Mouse (Mus musculus) hematopoietic multipotent progenitor cell, adult 10-12 weeks (in vitro differentiated cells): Measurements from ENCODE around the gene Skap1. TPM values are rescaled to one million over a fixed set of nuclear protein-coding genes. Genes with fewer than 3 reads are reported as not detected.

Source experiments
- polyA plus RNA-seq: library from polyadenylated mRNA; stranded (reverse); fragments of >175 nt; gene quantifications from 2 replicates; pipeline ENCODE4 v1.2.3, GENCODE M21; 2012; ENCODE audit warnings: low replicate concordance

Skap1 gene
- 9.5 and 10.6 TPM in 2 replicates for polyA plus RNA-seq

DNA sequence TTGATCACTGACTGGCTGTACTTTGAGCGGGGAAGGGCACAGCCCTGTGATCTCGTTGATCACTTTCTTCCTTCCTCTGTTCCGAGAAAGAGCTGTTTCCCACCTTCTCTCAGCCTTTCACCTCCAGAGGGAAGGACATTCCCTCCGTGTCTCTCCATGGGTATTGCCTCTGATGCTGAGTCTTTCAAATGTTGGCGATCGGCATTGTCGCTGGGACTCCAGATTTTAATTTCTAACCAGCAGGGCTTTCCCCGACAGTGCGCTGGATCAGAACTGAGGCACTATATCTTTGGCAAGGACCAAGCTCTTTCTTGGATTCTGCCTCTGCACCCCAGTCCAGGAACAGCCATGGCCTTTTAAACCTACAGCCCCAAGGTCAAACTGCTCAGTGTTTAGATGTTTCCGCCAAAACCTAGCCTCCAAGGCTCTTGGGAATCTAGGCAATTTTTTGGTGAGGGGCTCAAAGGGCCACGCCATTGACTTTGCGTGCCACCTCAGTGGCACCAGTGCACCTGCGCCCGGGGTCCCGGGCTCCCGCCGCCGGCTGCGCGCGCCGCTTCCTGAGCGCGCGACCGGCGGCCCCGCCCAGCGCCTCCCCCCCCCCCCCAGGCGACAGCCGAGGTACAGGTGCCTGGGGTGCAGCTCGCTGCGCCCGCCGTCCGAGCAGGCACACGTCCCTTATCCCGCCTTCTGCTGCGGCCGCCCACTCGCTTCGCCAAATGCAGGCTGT, at the start of gene Skap1:
TSS of gene Skap1 (plus strand) at position 608 of the 730 bp plus-strand sequence.

DNA sequence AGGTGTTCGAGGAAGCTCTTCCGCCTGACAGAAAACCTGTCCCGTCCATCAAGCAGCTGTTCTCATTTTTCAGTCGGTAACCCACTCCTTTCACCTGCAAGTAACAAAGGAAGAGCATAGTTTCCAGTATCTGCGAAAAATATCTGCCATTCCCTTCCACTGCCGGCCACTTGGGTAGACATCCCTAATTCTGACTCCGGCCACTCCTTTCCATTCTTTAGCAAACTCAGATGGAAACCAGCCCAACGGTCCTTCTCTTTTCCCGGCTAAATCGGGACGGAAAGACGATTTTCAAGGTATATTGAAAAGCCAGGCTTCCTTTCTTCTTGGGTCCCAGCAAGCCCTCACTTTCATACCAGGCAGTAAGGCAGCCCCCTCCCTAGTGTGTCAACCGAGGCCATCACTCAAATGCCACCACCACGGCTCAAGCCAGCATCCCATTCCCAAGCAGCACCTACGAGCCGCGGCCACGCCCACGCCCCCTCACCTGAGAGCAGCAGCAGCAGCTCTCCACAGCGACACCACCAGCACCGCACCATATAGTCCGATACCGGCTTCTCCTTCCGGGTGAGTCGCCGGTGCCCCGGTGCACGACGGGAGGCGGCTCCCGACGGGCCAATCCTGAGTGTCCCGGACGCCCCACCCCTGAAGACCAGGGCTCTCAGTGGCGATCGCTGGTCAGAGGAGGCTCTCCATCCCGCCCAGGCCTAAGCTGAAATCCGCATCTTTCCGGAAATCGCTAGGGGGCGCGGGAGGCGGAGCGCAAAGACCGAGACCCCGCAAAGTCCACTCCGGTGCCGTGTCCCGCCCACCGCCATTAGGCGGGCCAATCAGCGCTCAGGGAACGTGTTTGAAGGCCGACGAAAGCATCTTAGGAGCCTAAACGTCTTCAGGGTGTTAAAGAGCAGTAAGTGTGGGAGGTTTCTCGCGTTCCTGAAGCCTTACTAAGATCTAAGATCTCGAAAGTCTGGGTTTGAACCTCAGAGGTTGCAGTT, 312.9 kb downstream of the Skap1 start, which contains the start of gene Snx11:
TSS of gene Snx11 (minus strand) at position 592 of the 995 bp plus-strand sequence.

DNA sequence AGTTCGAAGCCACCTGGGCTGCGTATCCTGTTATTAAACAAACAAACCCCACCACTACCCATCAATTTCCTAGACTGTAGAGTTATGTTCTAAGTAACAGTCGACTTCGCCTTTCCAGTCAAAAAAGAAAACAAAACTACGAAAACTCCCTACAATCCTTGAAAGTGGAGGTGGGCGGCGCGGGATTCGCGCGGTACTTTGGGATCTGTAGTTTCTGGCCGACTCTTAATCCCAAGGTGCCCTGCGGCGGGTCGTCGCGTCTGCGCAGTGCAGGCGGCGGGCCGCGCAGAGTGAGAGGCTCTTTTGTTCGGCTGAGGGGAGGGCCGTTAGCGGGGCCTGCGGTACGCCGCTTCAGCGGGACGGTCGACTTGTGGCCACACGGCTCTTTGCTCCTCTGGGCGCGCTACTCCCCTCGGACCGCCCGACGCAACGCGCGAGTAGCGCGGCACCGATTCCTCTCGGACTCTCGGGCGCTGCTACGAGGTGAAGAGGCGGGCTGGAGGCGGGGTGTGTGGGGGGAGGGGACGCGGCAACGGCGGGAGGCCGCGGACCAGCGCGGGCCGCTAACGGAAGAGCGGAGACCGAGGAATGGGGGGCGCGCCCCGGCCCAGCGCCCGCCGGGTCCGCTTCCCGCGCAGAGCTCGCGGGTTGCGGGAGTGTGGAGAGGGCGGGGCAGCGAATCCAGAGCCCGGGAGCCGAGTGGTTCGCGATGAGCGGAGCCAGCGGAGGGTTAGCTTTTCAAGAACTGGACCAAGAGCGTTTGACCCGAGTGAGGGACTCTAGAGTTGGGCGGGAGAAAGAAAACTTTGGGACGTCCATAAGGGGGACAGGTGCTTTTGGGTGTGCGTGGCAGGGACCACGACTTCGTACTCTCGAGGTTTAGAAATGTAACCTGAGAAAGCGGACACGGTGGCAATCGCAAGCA, 324.7 kb downstream of the Skap1 start, which contains the start of gene Cbx1:
TSS of gene Cbx1 (plus strand) at position 257 of the 925 bp plus-strand sequence.

Other genes with a start within 250 kb of the Skap1 start
- not detected in 2 replicates for gene Hoxb9, start 193.1 kb upstream of the Skap1 start, polyA plus RNA-seq
- 0.19 TPM in 1 of 2 replicates, not detected in the other for gene Hoxb8, start 182.7 kb upstream of the Skap1 start, polyA plus RNA-seq
- gene Hoxb7, start 178.0 kb upstream of the Skap1 start, polyA plus RNA-seq: 0.24 TPM in 1 of 2 replicates, not detected in the other
- gene Hoxb6, start 172.1 kb upstream of the Skap1 start, polyA plus RNA-seq: 0.17 and 0.78 TPM in 2 replicates
- gene Hoxb5, start 161.3 kb upstream of the Skap1 start, polyA plus RNA-seq: 0.08 and 0.52 TPM in 2 replicates
- 4.6 and 20.1 TPM in 2 replicates for gene Hoxb4, start 146.3 kb upstream of the Skap1 start, polyA plus RNA-seq
- gene Hoxb3, start 141.3 kb upstream of the Skap1 start, polyA plus RNA-seq: 2.5 and 11.9 TPM in 2 replicates
- 0.09 TPM in 1 of 2 replicates, not detected in the other for gene Hoxb2, start 114.1 kb upstream of the Skap1 start, polyA plus RNA-seq
- not detected in 2 replicates for gene Hoxb1, start 98.8 kb upstream of the Skap1 start, polyA plus RNA-seq